ENCODE assay signal across 8 mouse cellular contexts in genomic region chr12:86888130-86889069, GRCm38 (mm10). TPM values are rescaled to one million over a fixed set of nuclear protein-coding genes. Genes with fewer than 3 reads are reported as not detected.
DNase-seq lines count a peak whose midpoint lies in the region; ATAC-seq and TF ChIP-seq lines count a peak whose summit lies in the region.

No protein-coding gene starts in this region.

- TF ChIP-seq EP300 in heart, postnatal 0 days (IDR thresholded peaks at IDR 0.05; ENCODE audit: low read depth), result peak; percentile 51

- peak overlapping the region; percentile 60 for H3K9ac ChIP-seq in heart, postnatal 0 days (replicated peaks; ENCODE audit: low read depth, low read length)
- peak overlapping the region; percentile 69 for H3K9ac ChIP-seq in lung, embryonic 16.5 days (ENCODE audit: low read length)

- H3ac ChIP-seq in C2C12 (ENCODE audit: control insufficient read depth, insufficient read length, low read depth), result peak overlapping the region; percentile 67

- no peaks in the 10 kb centered on the region for H3K36me3 ChIP-seq in C2C12 (ENCODE audit: control insufficient read depth, insufficient read depth)
- H3K36me3 ChIP-seq in heart, postnatal 0 days (replicated peaks; ENCODE audit: control insufficient read depth, insufficient read depth, low read length), result no peaks in the 10 kb centered on the region
- no peaks in the 10 kb centered on the region for H3K36me3 ChIP-seq in lung, embryonic 16.5 days (ENCODE audit: control insufficient read depth, insufficient read depth, low read length)

- peak; percentile 44 for TF ChIP-seq CTCF in C2C12 (IDR thresholded peaks at IDR 0.05; ENCODE audit: control insufficient read depth, insufficient read depth, insufficient read length)
- peak; percentile 42 for TF ChIP-seq CTCF in heart, postnatal 0 days (IDR thresholded peaks at IDR 0.05; ENCODE audit: low read depth)

- no peaks in the 10 kb centered on the region for H3K9me3 ChIP-seq in heart, postnatal 0 days (replicated peaks; ENCODE audit: control insufficient read depth, low read length)
- H3K9me3 ChIP-seq in lung, embryonic 16.5 days (ENCODE audit: control insufficient read depth, low read length), result no peaks in the 10 kb centered on the region

- H3K27ac ChIP-seq in heart, postnatal 0 days (ENCODE audit: low read depth), result peak overlapping the region; percentile 100
- H3K27ac ChIP-seq in lung, embryonic 16.5 days (ENCODE audit: low read length), result peak overlapping the region; percentile 100

- DNase-seq in adrenal gland, postnatal 36 days, result peak; percentile 87 to 91
- DNase-seq in fibroblast of lung, adult 2 months (ENCODE audit: low read depth), result peak; percentile 84
- peak; percentile 88 for DNase-seq in heart, postnatal 0 days (ENCODE audit: low spot score)
- DNase-seq in kidney, postnatal 36 days, result peak; percentile 89 to 96
- DNase-seq in ovary, adult 18-20 months (ENCODE audit: low spot score), result peak; percentile 86
- peak; percentile 76 for DNase-seq in thymus, postnatal 0 days (ENCODE audit: low spot score)

- peaks cover 48% of the 10 kb centered on the region for H3K4me1 ChIP-seq in heart, postnatal 0 days (ENCODE audit: control insufficient read depth, insufficient read depth)
- H3K4me1 ChIP-seq in lung, embryonic 16.5 days (replicated peaks; ENCODE audit: control insufficient read depth, insufficient read depth, low read length), result peaks cover 74% of the 10 kb centered on the region

- H3K27me3 ChIP-seq in C2C12 (ENCODE audit: control insufficient read depth, insufficient read depth, insufficient read length), result no peaks in the 10 kb centered on the region
- H3K27me3 ChIP-seq in heart, postnatal 0 days (ENCODE audit: control insufficient read depth, insufficient read depth, low read length), result 0 out of 2 replicates have a peak, but pooled peaks cover 3% of the 10 kb centered on the region
- H3K27me3 ChIP-seq in lung, embryonic 16.5 days (ENCODE audit: control insufficient read depth, insufficient read depth, low read depth, low read length), result no peaks in the 10 kb centered on the region

- under 1% methylated on average over 46 of the region's 47 CpGs for WGBS in heart, postnatal 0 days
- under 1% methylated on average over 45 of the region's 47 CpGs for WGBS in lung, embryonic 16.5 days

- peak; percentile 46 for ATAC-seq in heart, postnatal 0 days (ENCODE audit: insufficient read depth, low read depth)
- peak; percentile 68 for ATAC-seq in lung, embryonic 16.5 days (ENCODE audit: low read depth)

- peak overlapping the region; percentile 15 for H3K4me3 ChIP-seq in C2C12 (ENCODE audit: insufficient read depth, poor library complexity, severe bottlenecking)
- H3K4me3 ChIP-seq in heart, postnatal 0 days (ENCODE audit: low read depth, low read length), result peak overlapping the region; percentile 37
- H3K4me3 ChIP-seq in lung, embryonic 16.5 days (ENCODE audit: low read length), result peak overlapping the region; percentile 41

- peaks cover 11% of the 10 kb centered on the region for H3K79me3 ChIP-seq in C2C12 (ENCODE audit: low read depth)

- peak overlapping the region; percentile 57 for H3K4me2 ChIP-seq in heart, postnatal 0 days (ENCODE audit: low read depth, low read length)
- H3K4me2 ChIP-seq in lung, embryonic 16.5 days (ENCODE audit: low read depth, low read length), result peak overlapping the region; percentile 71

- H3K79me2 ChIP-seq in C2C12 (ENCODE audit: control insufficient read depth, insufficient read depth), result peaks cover 56% of the 10 kb centered on the region

TF ChIP-seq in C2C12, 6 proteins besides CTCF, POLR2A, EP300 and RAD21:
- no peak for TF ChIP-seq MAX (IDR thresholded peaks at IDR 0.05)
- TF ChIP-seq CEBPB (IDR thresholded peaks at IDR 0.05; ENCODE audit: low read depth), result peak; percentile 64

RNA-seq across cellular contexts. Expression of gene Irf2bpl, which starts 3.8 kb away (rescaled TPM):
- 49.7 TPM for polyA plus RNA-seq in C2C12 (2012; fragmentation: generic; extraction: Trizol)
- 10 to 100 TPM; 47.3 to 64.5 TPM for total RNA-seq in adrenal gland, postnatal 36 days (2021)
- 74.0 and 88.5 TPM in 2 replicates for total RNA-seq in heart, postnatal 0 days (2014; rRNA removed; ENCODE audit: low replicate concordance)
- polyA plus RNA-seq in heart, postnatal 0 days (2015; fragmentation: Nextera tagmentation; extraction: Ambion mirVana), result 26.4 and 30.0 TPM in 2 replicates
- polyA plus RNA-seq in lung, embryonic 16.5 days (2015; fragmentation: Nextera tagmentation; extraction: Ambion mirVana), result 28.8 and 34.2 TPM in 2 replicates
- polyA plus RNA-seq in thymus, postnatal 0 days (2015; fragmentation: Nextera tagmentation; extraction: Ambion mirVana), result 13.1 and 15.5 TPM in 2 replicates

RNA-seq across cellular contexts. Expression of gene Cipc, which starts 58.4 kb away (rescaled TPM):
- 12.0 TPM for polyA plus RNA-seq in C2C12 (2012; fragmentation: generic; extraction: Trizol)
- 10 to 100 TPM; 24.4 to 24.7 TPM for total RNA-seq in adrenal gland, postnatal 36 days (2021)
- 26.2 and 41.6 TPM in 2 replicates for total RNA-seq in heart, postnatal 0 days (2014; rRNA removed; ENCODE audit: low replicate concordance)
- 18.7 and 20.9 TPM in 2 replicates for polyA plus RNA-seq in heart, postnatal 0 days (2015; fragmentation: Nextera tagmentation; extraction: Ambion mirVana)
- 18.9 and 20.2 TPM in 2 replicates for polyA plus RNA-seq in lung, embryonic 16.5 days (2015; fragmentation: Nextera tagmentation; extraction: Ambion mirVana)
- polyA plus RNA-seq in thymus, postnatal 0 days (2015; fragmentation: Nextera tagmentation; extraction: Ambion mirVana), result 18.8 and 20.1 TPM in 2 replicates

Comparison
In these comparisons a context has a peak if more than half of its experiments do, and no peak if none do; other contexts are left out.
1. Peak in every context shown above with its lines: DNase-seq, ATAC-seq, H3K4me3 ChIP-seq and H3K27ac ChIP-seq.